Mouse (Mus musculus) thymus, postnatal 10 days (tissue): ENCODE measurements around the gene Cdca7l.
A peak's percentile ranks its signal among the peaks of the same experiment; 100 is the strongest.
"Not testable (repeated sequence)": the region's sequence is repeated elsewhere in the genome, so short reads cannot be mapped to it uniquely, and the experiment has no call there.

Experiments used
- DNase-seq, 2 experiments: peaks; one replicate each; pipeline ENCODE4 v3.0.0; 2021; ENCODE audit warnings: low spot score in 2 of 2

The Cdca7l gene

GRCm38 (mm10) chr12:117803989-117804388, at the start of gene Cdca7l:
Cdca7l (plus strand) TSS chr12:117804289.
- not testable (repeated sequence) for DNase-seq

GRCm38 (mm10) chr12:117756010-117756409, 48.1 kb upstream of the Cdca7l start:
- DNase-seq: peak; percentile 10 to 25

- DNase-seq: no peak
These were observed 43.7 kb upstream of the Cdca7l start for GRCm38 (mm10) chr12:117760373-117760772.

GRCm38 (mm10) chr12:117760846-117761245, 43.2 kb upstream of the Cdca7l start:
- no peak for DNase-seq

GRCm38 (mm10) chr12:117761698-117762097, 42.4 kb upstream of the Cdca7l start:
- DNase-seq: peak; percentile 6 to 20

- DNase-seq: no peak
These were observed 40.8 kb upstream of the Cdca7l start for GRCm38 (mm10) chr12:117763247-117763646.

- DNase-seq: peak; percentile 63 to 85
These were observed 39.2 kb upstream of the Cdca7l start for GRCm38 (mm10) chr12:117764839-117765238.

GRCm38 (mm10) chr12:117769113-117769512, 35.0 kb upstream of the Cdca7l start:
- DNase-seq: peak; percentile 22 to 77

GRCm38 (mm10) chr12:117770211-117770610, 33.9 kb upstream of the Cdca7l start:
- DNase-seq: no peak

GRCm38 (mm10) chr12:117771156-117771555, 32.9 kb upstream of the Cdca7l start:
- DNase-seq: no peak

GRCm38 (mm10) chr12:117772638-117773037, 31.5 kb upstream of the Cdca7l start:
- DNase-seq: peak; percentile 31 to 57

GRCm38 (mm10) chr12:117776841-117777240, 27.2 kb upstream of the Cdca7l start:
- DNase-seq: no peak

GRCm38 (mm10) chr12:117781360-117781759, 22.7 kb upstream of the Cdca7l start:
- no peak for DNase-seq

GRCm38 (mm10) chr12:117783426-117783825, 20.7 kb upstream of the Cdca7l start:
- no peak for DNase-seq

- DNase-seq: no peak
These were observed 17.5 kb upstream of the Cdca7l start for GRCm38 (mm10) chr12:117786621-117787020.

- no peak for DNase-seq
These were observed 15.5 kb upstream of the Cdca7l start for GRCm38 (mm10) chr12:117788513-117789011.

GRCm38 (mm10) chr12:117789017-117789416, 15.1 kb upstream of the Cdca7l start:
- DNase-seq: no peak

GRCm38 (mm10) chr12:117795303-117795702, 8.8 kb upstream of the Cdca7l start:
- no peak for DNase-seq

GRCm38 (mm10) chr12:117805576-117805975, 1.5 kb downstream of the Cdca7l start:
- DNase-seq: no peak

GRCm38 (mm10) chr12:117806007-117806451, 1.9 kb downstream of the Cdca7l start:
- DNase-seq: no peak

GRCm38 (mm10) chr12:117806470-117806869, 2.4 kb downstream of the Cdca7l start:
- DNase-seq: no peak

GRCm38 (mm10) chr12:117807637-117808036, 3.5 kb downstream of the Cdca7l start:
- DNase-seq: no peak

- DNase-seq: no peak
These were observed 4.6 kb downstream of the Cdca7l start for GRCm38 (mm10) chr12:117808355-117809326.
